Mouse (Mus musculus): ENCODE measurements around the gene Gpr22. TPM values are rescaled to one million over a fixed set of nuclear protein-coding genes. Genes with fewer than 3 reads are reported as not detected.

The Gpr22 gene
- polyA plus RNA-seq (2015; fragmentation: Nextera tagmentation; extraction: Ambion mirVana): 0.08 and 0.24 TPM in 2 replicates

- H3K9ac ChIP-seq (replicated peaks; ENCODE audit: low read depth): no peak within 1 kb of the TSS
- H3K4me1 ChIP-seq (ENCODE audit: insufficient read depth, low read depth, low read length): no peaks in the 10 kb centered on the region
- no peaks in the 10 kb centered on the region for H3K36me3 ChIP-seq (ENCODE audit: insufficient read depth, low read length)
- no peaks in the 10 kb centered on the region for H3K27me3 ChIP-seq (replicated peaks; ENCODE audit: insufficient read depth, low read length)
- no peak within 1 kb of the TSS for H3K4me3 ChIP-seq (ENCODE audit: low read depth, low read length)
- DNase-seq (ENCODE audit: low spot score) (no peak), ATAC-seq (no peak)
- TF ChIP-seq CTCF (IDR thresholded peaks at IDR 0.05) (no peak), EP300 (IDR thresholded peaks at IDR 0.05) (no peak)
- WGBS: 51% methylated on average over 6 of the region's 6 CpGs
- no peak within 1 kb of the TSS for H3K27ac ChIP-seq (ENCODE audit: low read length)
- H3K4me2 ChIP-seq (replicated peaks; ENCODE audit: low read depth, low read length): no peak within 1 kb of the TSS
- no peaks in the 10 kb centered on the region for H3K9me3 ChIP-seq (ENCODE audit: low read length)
Observed at GRCm38 (mm10) chr12:31713600-31713999, at the start of gene Gpr22. Gene Gpr22, minus strand, starts transcription at chr12:31713947.

GRCm38 (mm10) chr12:31755885-31756755, 42.4 kb upstream of the Gpr22 start:
- H3K27me3 ChIP-seq (replicated peaks; ENCODE audit: insufficient read depth, low read length): no peaks in the 10 kb centered on the region
- no peak overlapping the region for H3K9ac ChIP-seq (replicated peaks; ENCODE audit: low read depth)
- H3K4me2 ChIP-seq (replicated peaks; ENCODE audit: low read depth, low read length): no peak overlapping the region
- no peaks in the 10 kb centered on the region for H3K4me1 ChIP-seq (ENCODE audit: insufficient read depth, low read depth, low read length)
- H3K4me3 ChIP-seq (ENCODE audit: low read depth, low read length): no peak overlapping the region
- H3K36me3 ChIP-seq (ENCODE audit: insufficient read depth, low read length): no peaks in the 10 kb centered on the region
- no peak overlapping the region for H3K27ac ChIP-seq (ENCODE audit: low read length)
- ATAC-seq (no peak), DNase-seq (ENCODE audit: low spot score) (no peak)
- no peaks in the 10 kb centered on the region for H3K9me3 ChIP-seq (ENCODE audit: low read length)
- WGBS: 42% methylated on average over 2 of the region's 2 CpGs
- TF ChIP-seq EP300 (IDR thresholded peaks at IDR 0.05) (no peak), CTCF (IDR thresholded peaks at IDR 0.05) (no peak)

DNA sequence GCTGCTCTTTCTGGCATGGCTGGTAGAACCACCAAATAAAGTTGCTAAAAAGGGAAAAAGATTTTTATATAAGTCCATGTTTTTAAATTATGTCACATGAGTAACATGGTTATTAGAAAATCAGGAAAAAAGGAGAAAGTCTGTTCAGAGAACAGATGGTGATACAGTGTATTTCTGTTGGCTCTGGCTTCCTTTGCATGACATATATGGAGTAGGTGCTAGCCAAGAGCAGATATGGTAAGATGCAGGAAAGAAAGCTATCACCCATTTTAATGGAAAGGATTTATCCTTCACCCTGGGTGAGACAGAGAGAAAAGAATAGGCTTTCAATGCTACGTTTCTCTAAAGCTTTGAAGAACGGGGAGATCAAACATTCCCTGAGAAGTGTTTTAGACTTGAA, 40.7 kb upstream of the Gpr22 start:
- no peak overlapping the region for H3K4me2 ChIP-seq (replicated peaks; ENCODE audit: low read depth, low read length)
- DNase-seq (ENCODE audit: low spot score) (no peak), ATAC-seq (no peak)
- no peaks in the 10 kb centered on the region for H3K9me3 ChIP-seq (ENCODE audit: low read length)
- H3K36me3 ChIP-seq (ENCODE audit: insufficient read depth, low read length): no peaks in the 10 kb centered on the region
- H3K27me3 ChIP-seq (replicated peaks; ENCODE audit: insufficient read depth, low read length): no peaks in the 10 kb centered on the region
- TF ChIP-seq EP300 (IDR thresholded peaks at IDR 0.05) (no peak), CTCF (IDR thresholded peaks at IDR 0.05) (no peak)
- no peak overlapping the region for H3K27ac ChIP-seq (ENCODE audit: low read length)
- H3K9ac ChIP-seq (replicated peaks; ENCODE audit: low read depth): no peak overlapping the region
- 48% methylated on average over 2 of the region's 2 CpGs for WGBS
- no peak overlapping the region for H3K4me3 ChIP-seq (ENCODE audit: low read depth, low read length)
- no peaks in the 10 kb centered on the region for H3K4me1 ChIP-seq (ENCODE audit: insufficient read depth, low read depth, low read length)

GRCm38 (mm10) chr12:31749846-31750245, 36.1 kb upstream of the Gpr22 start:
- Histone ChIP-seq H3K27me3 (replicated peaks; ENCODE audit: insufficient read depth, low read length) (no peaks in the 10 kb centered on the region), H3K9ac (replicated peaks; ENCODE audit: low read depth) (no peak overlapping the region), H3K4me2 (replicated peaks; ENCODE audit: low read depth, low read length) (no peak overlapping the region), H3K4me1 (ENCODE audit: insufficient read depth, low read depth, low read length) (no peaks in the 10 kb centered on the region), H3K36me3 (ENCODE audit: insufficient read depth, low read length) (no peaks in the 10 kb centered on the region), H3K4me3 (ENCODE audit: low read depth, low read length) (no peak overlapping the region), H3K9me3 (ENCODE audit: low read length) (no peaks in the 10 kb centered on the region), H3K27ac (ENCODE audit: low read length) (no peak overlapping the region)
- 93% methylated on average over 4 of the region's 4 CpGs for WGBS
- no peak for TF ChIP-seq EP300 (IDR thresholded peaks at IDR 0.05)
- no peak for TF ChIP-seq CTCF (IDR thresholded peaks at IDR 0.05)
- no peak for DNase-seq (ENCODE audit: low spot score)
- ATAC-seq: no peak

DNA sequence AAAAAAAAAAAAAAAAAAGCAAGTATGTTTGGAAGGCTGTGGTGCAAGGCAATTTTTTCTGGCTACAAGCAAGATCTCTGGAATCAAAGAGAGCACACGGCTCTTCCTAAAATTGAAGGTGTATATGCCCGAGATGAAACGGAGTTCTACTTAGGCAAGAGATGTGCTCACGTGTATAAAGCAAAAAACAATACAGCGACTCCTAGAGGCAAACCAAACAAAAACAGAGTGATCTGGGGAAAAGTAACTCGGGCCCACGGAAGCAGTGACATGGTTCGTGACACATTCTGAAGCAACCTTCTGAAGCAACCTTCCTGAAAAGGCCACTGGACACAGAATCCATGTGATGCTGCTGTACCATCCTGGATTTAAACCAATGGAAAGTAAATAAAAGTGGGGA, 33.6 kb upstream of the Gpr22 start:
- no peak overlapping the region for H3K4me2 ChIP-seq (replicated peaks; ENCODE audit: low read depth, low read length)
- no peaks in the 10 kb centered on the region for H3K27me3 ChIP-seq (replicated peaks; ENCODE audit: insufficient read depth, low read length)
- WGBS: 88% methylated on average over 8 of the region's 8 CpGs
- H3K27ac ChIP-seq (ENCODE audit: low read length): no peak overlapping the region
- no peak overlapping the region for H3K9ac ChIP-seq (replicated peaks; ENCODE audit: low read depth)
- no peak for DNase-seq (ENCODE audit: low spot score)
- H3K4me1 ChIP-seq (ENCODE audit: insufficient read depth, low read depth, low read length): no peaks in the 10 kb centered on the region
- ATAC-seq: no peak
- no peak overlapping the region for H3K4me3 ChIP-seq (ENCODE audit: low read depth, low read length)
- TF ChIP-seq EP300 (IDR thresholded peaks at IDR 0.05) (no peak), CTCF (IDR thresholded peaks at IDR 0.05) (no peak)
- no peaks in the 10 kb centered on the region for H3K9me3 ChIP-seq (ENCODE audit: low read length)
- no peaks in the 10 kb centered on the region for H3K36me3 ChIP-seq (ENCODE audit: insufficient read depth, low read length)

DNA sequence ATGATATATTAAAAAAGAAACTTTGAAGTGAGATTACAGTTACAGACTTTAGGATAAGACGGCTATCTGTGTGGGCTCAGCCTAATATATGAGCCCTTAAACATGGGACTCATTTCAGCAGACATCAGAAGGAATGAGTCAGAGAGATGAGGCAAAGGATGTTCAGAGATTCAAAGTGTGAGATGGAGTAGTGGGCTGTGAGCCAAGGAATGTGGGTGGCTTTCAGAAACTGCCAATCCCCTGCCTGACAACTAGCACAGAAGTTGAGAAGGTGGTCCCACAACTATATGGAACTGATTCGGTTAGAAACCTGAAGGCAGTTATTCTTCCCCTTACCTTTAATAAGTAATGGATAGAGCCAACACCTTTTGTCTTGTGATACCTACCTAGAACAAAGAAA, 20.9 kb upstream of the Gpr22 start:
- Histone ChIP-seq H3K9me3 (ENCODE audit: low read length) (no peaks in the 10 kb centered on the region), H3K4me2 (replicated peaks; ENCODE audit: low read depth, low read length) (no peak overlapping the region), H3K36me3 (ENCODE audit: insufficient read depth, low read length) (no peaks in the 10 kb centered on the region), H3K4me3 (ENCODE audit: low read depth, low read length) (no peak overlapping the region), H3K9ac (replicated peaks; ENCODE audit: low read depth) (no peak overlapping the region), H3K27ac (ENCODE audit: low read length) (no peak overlapping the region), H3K27me3 (replicated peaks; ENCODE audit: insufficient read depth, low read length) (no peaks in the 10 kb centered on the region), H3K4me1 (ENCODE audit: insufficient read depth, low read depth, low read length) (no peaks in the 10 kb centered on the region)
- WGBS: 66% methylated on average over 2 of the region's 2 CpGs
- ATAC-seq (no peak), DNase-seq (ENCODE audit: low spot score) (no peak)
- TF ChIP-seq CTCF (IDR thresholded peaks at IDR 0.05) (no peak), EP300 (IDR thresholded peaks at IDR 0.05) (no peak)

All from lung, postnatal 0 days (tissue).